ENCODE assay signal across 22 mouse cellular contexts in genomic region chr11:115929031-115929430, GRCm38 (mm10). TPM values are rescaled to one million over a fixed set of nuclear protein-coding genes. Genes with fewer than 3 reads are reported as not detected.
DNase-seq lines count a peak whose midpoint lies in the region; ATAC-seq and TF ChIP-seq lines count a peak whose summit lies in the region.
"Had no signal": no experiment of that assay in that cellular context is flagged by ENCODE, and none has a peak within 500 bp of the region (broad histone marks: within the 10 kb centered on the region; RNA-seq: fewer than 3 reads in every experiment).

No protein-coding gene starts in this region.

- no peaks in the 10 kb centered on the region for H3K27me3 ChIP-seq in neural tube, embryonic 12.5 days (replicated peaks)
- H3K27me3 ChIP-seq in CH12.LX (replicated peaks), result no peaks in the 10 kb centered on the region
- H3K27me3 ChIP-seq in splenic B cell, adult 2 months (ENCODE audit: control insufficient read depth, insufficient read depth, low read length, poor library complexity, severe bottlenecking), result no peaks in the 10 kb centered on the region
- H3K27me3 ChIP-seq: embryonic facial prominence, embryonic 15.5 days; heart, embryonic 13.5 days; hindbrain, embryonic 15.5 days had no signal

- H3K9ac ChIP-seq in neural tube, embryonic 12.5 days, result no peak overlapping the region
- peak overlapping the region; percentile 52 for H3K9ac ChIP-seq in CH12.LX (ENCODE audit: insufficient read depth, low read depth)
- H3K9ac ChIP-seq: embryonic facial prominence, embryonic 15.5 days; heart, embryonic 13.5 days; hindbrain, embryonic 15.5 days had no signal

- H3K36me3 ChIP-seq in neural tube, embryonic 12.5 days, result peaks cover 28% of the 10 kb centered on the region
- peaks cover 31 to 38% of the 10 kb centered on the region in 2 experiments for H3K36me3 ChIP-seq in CH12.LX (replicated peaks in 1 of 2; ENCODE audit: control insufficient read depth in 1 of 2, insufficient read depth in 1 of 2, low read length in 1 of 2)
- peaks cover 2% of the 10 kb centered on the region for H3K36me3 ChIP-seq in splenic B cell, adult 2 months (ENCODE audit: control insufficient read depth, insufficient read depth, low read length, poor library complexity, severe bottlenecking)

- H3K4me2 ChIP-seq in neural tube, embryonic 12.5 days (replicated peaks), result no peak overlapping the region
- peak overlapping the region; percentile 92 for H3K4me2 ChIP-seq in CH12.LX (ENCODE audit: insufficient read depth, low read depth, poor library complexity, severe bottlenecking)
- H3K4me2 ChIP-seq: embryonic facial prominence, embryonic 15.5 days; heart, embryonic 13.5 days; hindbrain, embryonic 15.5 days had no signal

- WGBS in neural tube, embryonic 12.5 days, result 95% methylated on average over 8 of the region's 8 CpGs

- no peak for TF ChIP-seq CTCF in CH12.LX (conservative IDR thresholded peaks at IDR 0.05 in 1 of 2, IDR thresholded peaks at IDR 0.05 in 1 of 2; ENCODE audit: low read depth in 2 of 2, low read length in 2 of 2)
- TF ChIP-seq CTCF in bone marrow macrophage, adult 2 months (IDR thresholded peaks at IDR 0.05; ENCODE audit: low read depth, low read length), result no peak
- TF ChIP-seq CTCF in left cerebral cortex, adult 2 months (IDR thresholded peaks at IDR 0.05), result no peak

- no peaks in the 10 kb centered on the region for H3K9me3 ChIP-seq in neural tube, embryonic 12.5 days
- no peaks in the 10 kb centered on the region for H3K9me3 ChIP-seq in CH12.LX (replicated peaks; ENCODE audit: low read length)
- H3K9me3 ChIP-seq: embryonic facial prominence, embryonic 15.5 days; forebrain, embryonic 10.5 days; heart, embryonic 13.5 days; hindbrain, embryonic 15.5 days had no signal

- H3K27ac ChIP-seq in neural tube, embryonic 12.5 days, result no peak overlapping the region
- H3K27ac ChIP-seq in CH12.LX (ENCODE audit: insufficient read depth, low read depth), result peak overlapping the region; percentile 94
- H3K27ac ChIP-seq in bone marrow macrophage, adult 2 months (ENCODE audit: insufficient read depth, low read depth, low read length), result peak overlapping the region; percentile 56
- H3K27ac ChIP-seq in left cerebral cortex, adult 2 months, result no peak overlapping the region
- H3K27ac ChIP-seq: embryonic facial prominence, embryonic 15.5 days; forebrain, embryonic 10.5 days; heart, embryonic 13.5 days; hindbrain, embryonic 15.5 days had no signal

- H3K4me3 ChIP-seq in neural tube, embryonic 12.5 days, result 0 out of 2 replicates have a peak overlapping the region, but pooled peaks have one; percentile 4
- H3K4me3 ChIP-seq in CH12.LX (replicated peaks in 1 of 3; ENCODE audit: low read depth in 2 of 3, low read length in 2 of 3, poor library complexity in 1 of 3), result peak overlapping the region in 2 of 3 experiments; percentile 2 to 25
- no peak overlapping the region for H3K4me3 ChIP-seq in bone marrow macrophage, adult 2 months (ENCODE audit: insufficient read depth, low read length)
- no peak overlapping the region for H3K4me3 ChIP-seq in left cerebral cortex, adult 2 months
- H3K4me3 ChIP-seq: embryonic facial prominence, embryonic 15.5 days; erythroblast, embryonic 14.5 days; forebrain, embryonic 10.5 days; heart, embryonic 13.5 days; hindbrain, embryonic 15.5 days had no signal

- no peak for DNase-seq in neural tube, embryonic 10.5 days (ENCODE audit: extremely low spot score, low spot score)
- DNase-seq in CH12.LX (ENCODE audit: extremely low read depth), result peak; percentile 72
- peak; percentile 58 for DNase-seq in splenic B cell, adult 2 months (ENCODE audit: low read depth, low spot score)
- DNase-seq in left cerebral cortex, adult 2 months (ENCODE audit: extremely low spot score in 1 of 2, low spot score in 2 of 2), result no peak
- DNase-seq: adrenal gland, adult 2 months; adrenal gland, postnatal 25 days; cerebellum, adult 11 months; cerebellum, adult 8-10 months; cerebellum, postnatal 14 days; embryo, embryonic 11 days; gastrocnemius, postnatal 10 days; heart, postnatal 36 days had no signal

- TF ChIP-seq EP300 in CH12.LX (IDR thresholded peaks at IDR 0.05; ENCODE audit: low read length), result no peak

- TF ChIP-seq RAD21 in CH12.LX (IDR thresholded peaks at IDR 0.05; ENCODE audit: low read depth, low read length), result no peak

- TF ChIP-seq POLR2A in CH12.LX (IDR thresholded peaks at IDR 0.05; ENCODE audit: low read depth, low read length), result no peak
- no peak for TF ChIP-seq POLR2A in bone marrow macrophage, adult 2 months (IDR thresholded peaks at IDR 0.05; ENCODE audit: borderline replicate concordance, low read depth, low read length)

- intact Hi-C loops in left cerebral cortex, adult 2 months (cut with DNase I), result no loop called here

- dilution Hi-C loops in CH12.LX (cut with MboI; ENCODE audit: extremely low pct_ligation_motif_present, extremely low pct_unique_long_range_greater_than_20kb, low sequenced_read_pairs), result no loop called here

- in situ Hi-C loops in CH12.LX (cut with MboI; ENCODE audit: low pct_ligation_motif_present, low pct_unique_long_range_greater_than_20kb, low sequenced_read_pairs), result no loop called here

- peaks cover 9% of the 10 kb centered on the region for H3K4me1 ChIP-seq in neural tube, embryonic 12.5 days
- H3K4me1 ChIP-seq in CH12.LX (ENCODE audit: control insufficient read depth in 1 of 2, insufficient read depth in 2 of 2), result peaks cover 27 to 72% of the 10 kb centered on the region in 2 experiments
- H3K4me1 ChIP-seq in bone marrow macrophage, adult 2 months (ENCODE audit: control insufficient read depth, insufficient read depth, low read length), result peaks cover 15% of the 10 kb centered on the region

- peaks cover 18% of the 10 kb centered on the region for H3K79me2 ChIP-seq in CH12.LX (replicated peaks; ENCODE audit: control insufficient read depth, extremely low read depth, insufficient read depth, poor library complexity, severe bottlenecking)

- ATAC-seq in neural tube, embryonic 12.5 days (ENCODE audit: low FRiP score, low read depth), result no peak
- ATAC-seq in inflammation-experienced regulatory T-cells, adult 6 months, result no peak
- ATAC-seq: forebrain, embryonic 14.5 days had no signal

TF ChIP-seq in CH12.LX, 34 proteins besides CTCF, POLR2A, EP300 and RAD21:
- TF ChIP-seq UBTF (IDR thresholded peaks at IDR 0.05; ENCODE audit: low read depth, low read length), result no peak
- TF ChIP-seq TCF12 (IDR thresholded peaks at IDR 0.05; ENCODE audit: low read depth, low read length), result no peak; the same call in 1 of the 2 replicates
- TF ChIP-seq CHD1 (IDR thresholded peaks at IDR 0.05; ENCODE audit: low read depth, low read length), result peak; percentile 2; the same call in 1 of the 2 replicates
- TF ChIP-seq MAX (IDR thresholded peaks at IDR 0.05; ENCODE audit: low read length), result peak; percentile 84
- 0 out of 2 replicates have a peak, but pooled peaks have one; percentile 8 for TF ChIP-seq IRF4 (IDR thresholded peaks at IDR 0.05; ENCODE audit: low read depth, low read length)
- TF ChIP-seq MYC (IDR thresholded peaks at IDR 0.05; ENCODE audit: low read depth, low read length), result peak; percentile 83

RNA-seq across cellular contexts. Expression of gene Sap30bp, which starts 4.1 kb away (rescaled TPM):
- polyA plus RNA-seq in neural tube, embryonic 12.5 days (2016; fragmentation: Nextera tagmentation; extraction: Ambion mirVana), result 53.7 and 54.8 TPM in 2 replicates
- total RNA-seq in CH12.LX (2012; rRNA removed) (72.2 and 83.6 TPM in 2 replicates), CH12.LX (2014; rRNA removed) (256 and 275 TPM in 2 replicates)
- 167 and 219 TPM in 2 replicates for polyA plus RNA-seq in CH12.LX (2012; ENCODE audit: insufficient read length, low read depth)
- polyA plus RNA-seq in bone marrow macrophage, adult 2 months (2012; ENCODE audit: insufficient read depth, insufficient read length, missing spikeins), result 23.6 and 24.5 TPM in 2 replicates
- 10 to 100 TPM; 46.7 to 50.1 TPM for total RNA-seq in left cerebral cortex, adult 2 months (2021)
- polyA plus RNA-seq in inflammation-experienced regulatory T-cells, adult 6 months (2017; shearing (Covaris generic)), result 10 to 100 TPM; 35.6 to 55.2 (median 39.2) TPM

RNA-seq across cellular contexts. Expression of gene Recql5, which starts 4.2 kb away (rescaled TPM):
- 24.2 and 30.2 TPM in 2 replicates for polyA plus RNA-seq in neural tube, embryonic 12.5 days (2016; fragmentation: Nextera tagmentation; extraction: Ambion mirVana)
- 30.9 and 31.0 TPM in 2 replicates for total RNA-seq in CH12.LX (2012; rRNA removed)
- 21.8 and 22.8 TPM in 2 replicates for total RNA-seq in CH12.LX (2014; rRNA removed)
- 38.9 and 43.3 TPM in 2 replicates for polyA plus RNA-seq in CH12.LX (2012; ENCODE audit: insufficient read length, low read depth)
- polyA plus RNA-seq in bone marrow macrophage, adult 2 months (2012; ENCODE audit: insufficient read depth, insufficient read length, missing spikeins), result 19.9 and 21.5 TPM in 2 replicates
- total RNA-seq in left cerebral cortex, adult 2 months (2021), result 10 to 100 TPM; 27.1 to 29.4 TPM
- polyA plus RNA-seq in inflammation-experienced regulatory T-cells, adult 6 months (2017; shearing (Covaris generic)), result 10 to 100 TPM; 18.2 to 30.3 (median 23.7) TPM

RNA-seq across cellular contexts. Expression of gene Smim6, which starts 17.2 kb away (rescaled TPM):
- polyA plus RNA-seq in neural tube, embryonic 12.5 days (2016; fragmentation: Nextera tagmentation; extraction: Ambion mirVana), result 0.83 and 1.0 TPM in 2 replicates
- total RNA-seq in CH12.LX (2012; rRNA removed) (0.21 and 0.29 TPM in 2 replicates), CH12.LX (2014; rRNA removed) (not detected in 2 replicates)
- polyA plus RNA-seq in CH12.LX (2012; ENCODE audit: insufficient read length, low read depth), result 0.56 and 0.59 TPM in 2 replicates
- polyA plus RNA-seq in bone marrow macrophage, adult 2 months (2012; ENCODE audit: insufficient read depth, insufficient read length, missing spikeins), result not detected in 2 replicates
- not detected for total RNA-seq in left cerebral cortex, adult 2 months (2021)
- polyA plus RNA-seq in inflammation-experienced regulatory T-cells, adult 6 months (2017; shearing (Covaris generic)), result 1 to 10 TPM; 2.7 to 5.1 (median 4.3) TPM
- total RNA-seq: adrenal gland, adult 2 months; adrenal gland, postnatal 25 days; gastrocnemius, postnatal 10 days had no signal
- polyA plus RNA-seq: adrenal gland, adult 2 months; brain, embryonic 14.5 days had no signal

RNA-seq across cellular contexts. Expression of gene Smim5, which starts 29.3 kb away (rescaled TPM):
- 1.8 and 2.7 TPM in 2 replicates for polyA plus RNA-seq in neural tube, embryonic 12.5 days (2016; fragmentation: Nextera tagmentation; extraction: Ambion mirVana)
- total RNA-seq in CH12.LX (2012; rRNA removed) (0.42 and 0.46 TPM in 2 replicates), CH12.LX (2014; rRNA removed) (0.98 and 1.6 TPM in 2 replicates)
- 1.4 and 2.3 TPM in 2 replicates for polyA plus RNA-seq in CH12.LX (2012; ENCODE audit: insufficient read length, low read depth)
- polyA plus RNA-seq in bone marrow macrophage, adult 2 months (2012; ENCODE audit: insufficient read depth, insufficient read length, missing spikeins), result not detected in 2 replicates
- total RNA-seq in left cerebral cortex, adult 2 months (2021), result under 1 TPM in 1 of 2 experiments, not detected in 1; 0.52 TPM
- 1 to 10 TPM in 2 of 3 experiments, under 1 TPM in 1; 0.40 to 1.4 (median 1.1) TPM for polyA plus RNA-seq in inflammation-experienced regulatory T-cells, adult 6 months (2017; shearing (Covaris generic))

RNA-seq across cellular contexts. Expression of gene Itgb4, which starts 45.5 kb away (rescaled TPM):
- polyA plus RNA-seq in neural tube, embryonic 12.5 days (2016; fragmentation: Nextera tagmentation; extraction: Ambion mirVana), result 0.99 and 1.4 TPM in 2 replicates
- total RNA-seq in CH12.LX (2012; rRNA removed) (3.4 and 6.3 TPM in 2 replicates), CH12.LX (2014; rRNA removed) (0.09 and 0.42 TPM in 2 replicates)
- 0.59 and 0.91 TPM in 2 replicates for polyA plus RNA-seq in CH12.LX (2012; ENCODE audit: insufficient read length, low read depth)
- 0.23 TPM in 1 of 2 replicates, not detected in the other for polyA plus RNA-seq in bone marrow macrophage, adult 2 months (2012; ENCODE audit: insufficient read depth, insufficient read length, missing spikeins)
- 1 to 10 TPM; 5.1 to 5.7 TPM for total RNA-seq in left cerebral cortex, adult 2 months (2021)
- not detected for polyA plus RNA-seq in inflammation-experienced regulatory T-cells, adult 6 months (2017; shearing (Covaris generic))

Comparison
In these comparisons a context has a peak if more than half of its experiments do, and no peak if none do; other contexts are left out.
1. H3K27ac ChIP-seq: peak in CH12.LX (single experiment) and bone marrow macrophage, adult 2 months (single experiment); none in neural tube, embryonic 12.5 days (single experiment) and left cerebral cortex, adult 2 months (single experiment).
2. H3K4me3 ChIP-seq: peak in neural tube, embryonic 12.5 days (single experiment) and CH12.LX (2 of 3); none in bone marrow macrophage, adult 2 months (single experiment) and left cerebral cortex, adult 2 months (single experiment).
3. DNase-seq: peak in CH12.LX (single experiment) and splenic B cell, adult 2 months (single experiment); none in neural tube, embryonic 10.5 days (single experiment) and left cerebral cortex, adult 2 months (0 of 2).